Mouse (Mus musculus): ENCODE data around the gene Wfdc1. TPM values are rescaled to one million over a fixed set of nuclear protein-coding genes. Genes with fewer than 3 reads are reported as not detected.

Wfdc1 gene
- total and polyA plus RNA-seq, 3 experiments: not detected

- peaks cover 87% of the 10 kb centered on the region for H3K27me3 ChIP-seq (replicated peaks)
- dilution Hi-C loops (cut with MboI; ENCODE audit: extremely low pct_ligation_motif_present, extremely low pct_unique_long_range_greater_than_20kb, low sequenced_read_pairs): no loop called here
Measured at GRCm38 (mm10) chr8:119632246-119632645, 33.9 kb upstream of the Wfdc1 start.

GRCm38 (mm10) chr8:119632909-119633308 lies 33.3 kb upstream of the Wfdc1 start:
- Histone ChIP-seq H3K4me1 (ENCODE audit: control insufficient read depth in 1 of 2, insufficient read depth in 2 of 2) (peaks cover 0 to 11% of the 10 kb centered on the region in 2 experiments; a peak in 3 of 4 replicates), H3K27me3 (replicated peaks) (peaks cover 89% of the 10 kb centered on the region), H3K9me3 (replicated peaks; ENCODE audit: low read length) (no peaks in the 10 kb centered on the region), H3K36me3 (replicated peaks in 1 of 2; ENCODE audit: control insufficient read depth in 1 of 2, insufficient read depth in 1 of 2, low read length in 1 of 2) (no peaks in the 10 kb centered on the region), H3K9ac (ENCODE audit: insufficient read depth, low read depth) (no peak overlapping the region), H3K4me2 (ENCODE audit: insufficient read depth, low read depth, poor library complexity, severe bottlenecking) (no peak overlapping the region), H3K79me2 (replicated peaks; ENCODE audit: control insufficient read depth, extremely low read depth, insufficient read depth, poor library complexity, severe bottlenecking) (no peaks in the 10 kb centered on the region), H3K27ac (ENCODE audit: insufficient read depth, low read depth) (no peak overlapping the region), H3K4me3 (replicated peaks in 1 of 3; ENCODE audit: low read depth in 2 of 3, low read length in 2 of 3, poor library complexity in 1 of 3) (no peak overlapping the region)
- in situ Hi-C loops (cut with MboI; ENCODE audit: low pct_ligation_motif_present, low pct_unique_long_range_greater_than_20kb, low sequenced_read_pairs) (no loop called here), dilution Hi-C loops (cut with MboI; ENCODE audit: extremely low pct_ligation_motif_present, extremely low pct_unique_long_range_greater_than_20kb, low sequenced_read_pairs) (no loop called here)
- TF ChIP-seq E2F4 (IDR thresholded peaks at IDR 0.05; ENCODE audit: insufficient replicate concordance, low read depth, low read length) (no peak), RCOR1 (conservative IDR thresholded peaks at IDR 0.05; ENCODE audit: low read depth, low read length) (no peak), PAX5 (IDR thresholded peaks at IDR 0.05; ENCODE audit: low read length) (no peak), USF1 (IDR thresholded peaks at IDR 0.05; ENCODE audit: low read depth, low read length) (no peak), SIN3A (IDR thresholded peaks at IDR 0.05; ENCODE audit: low read length) (no peak), ZMIZ1 (IDR thresholded peaks at IDR 0.05; ENCODE audit: low read depth, low read length) (no peak), SMC3 (IDR thresholded peaks at IDR 0.05; ENCODE audit: low read depth, low read length) (no peak), ZNF384 (IDR thresholded peaks at IDR 0.05; ENCODE audit: low read depth, low read length) (no peak), ZKSCAN1 (IDR thresholded peaks at IDR 0.05; ENCODE audit: borderline replicate concordance, low read depth, low read length) (no peak), MYC (IDR thresholded peaks at IDR 0.05; ENCODE audit: low read depth, low read length) (no peak), KAT2A (IDR thresholded peaks at IDR 0.05; ENCODE audit: insufficient replicate concordance, low read length) (no peak), BHLHE40 (IDR thresholded peaks at IDR 0.05; ENCODE audit: low read depth, low read length) (no peak), CHD1 (IDR thresholded peaks at IDR 0.05; ENCODE audit: low read depth, low read length) (no peak), GABPA (IDR thresholded peaks at IDR 0.05; ENCODE audit: insufficient replicate concordance, low read depth, low read length) (no peak), UBTF (IDR thresholded peaks at IDR 0.05; ENCODE audit: low read depth, low read length) (no peak), TCF12 (IDR thresholded peaks at IDR 0.05; ENCODE audit: low read depth, low read length) (no peak), RAD21 (IDR thresholded peaks at IDR 0.05; ENCODE audit: low read depth, low read length) (no peak), NELFE (IDR thresholded peaks at IDR 0.05; ENCODE audit: low read depth, low read length) (no peak)
- DNase-seq (ENCODE audit: extremely low read depth): no peak

More at GRCm38 (mm10) chr8:119632246-119632645, 33.9 kb upstream of the Wfdc1 start:
- Histone ChIP-seq H3K9me3 (replicated peaks; ENCODE audit: low read length) (no peaks in the 10 kb centered on the region), H3K4me2 (ENCODE audit: insufficient read depth, low read depth, poor library complexity, severe bottlenecking) (no peak overlapping the region), H3K36me3 (replicated peaks in 1 of 2; ENCODE audit: control insufficient read depth in 1 of 2, insufficient read depth in 1 of 2, low read length in 1 of 2) (no peaks in the 10 kb centered on the region), H3K9ac (ENCODE audit: insufficient read depth, low read depth) (no peak overlapping the region), H3K4me3 (replicated peaks in 1 of 3; ENCODE audit: low read depth in 2 of 3, low read length in 2 of 3, poor library complexity in 1 of 3) (no peak overlapping the region), H3K27ac (ENCODE audit: insufficient read depth, low read depth) (no peak overlapping the region), H3K4me1 (ENCODE audit: control insufficient read depth in 1 of 2, insufficient read depth in 2 of 2) (peaks cover 0 to 11% of the 10 kb centered on the region in 2 experiments; a peak in 3 of 4 replicates), H3K79me2 (replicated peaks; ENCODE audit: control insufficient read depth, extremely low read depth, insufficient read depth, poor library complexity, severe bottlenecking) (no peaks in the 10 kb centered on the region)
- no peak for DNase-seq (ENCODE audit: extremely low read depth)
- in situ Hi-C loops (cut with MboI; ENCODE audit: low pct_ligation_motif_present, low pct_unique_long_range_greater_than_20kb, low sequenced_read_pairs): no loop called here
- TF ChIP-seq ETS1 (conservative IDR thresholded peaks at IDR 0.05; ENCODE audit: low read depth, low read length) (no peak), CHD2 (IDR thresholded peaks at IDR 0.05; ENCODE audit: low read length) (no peak), MAZ (IDR thresholded peaks at IDR 0.05; ENCODE audit: low read depth, low read length) (no peak), ZKSCAN1 (IDR thresholded peaks at IDR 0.05; ENCODE audit: borderline replicate concordance, low read depth, low read length) (no peak), POLR2A (IDR thresholded peaks at IDR 0.05; ENCODE audit: low read depth, low read length) (no peak), NELFE (IDR thresholded peaks at IDR 0.05; ENCODE audit: low read depth, low read length) (no peak), TCF12 (IDR thresholded peaks at IDR 0.05; ENCODE audit: low read depth, low read length) (no peak), ZC3H11A (IDR thresholded peaks at IDR 0.05; ENCODE audit: low read depth, low read length) (no peak)
